Mouse (Mus musculus) left cerebral cortex, adult 11 months (tissue): Measurements from ENCODE around the gene Zmiz1.
A peak's percentile ranks its signal among the peaks of the same experiment; 100 is the strongest.

ENCODE experiments used
- DNase-seq: peaks from one replicate; pipeline ENCODE4 v3.0.0; 2022; ENCODE audit warnings: low spot score

Gene Zmiz1

GRCm38 (mm10) chr14:25639120-25639758 is 180.3 kb downstream of the Zmiz1 start:
- DNase-seq: no peak

- no peak for DNase-seq
These were observed 181.0 kb downstream of the Zmiz1 start for GRCm38 (mm10) chr14:25639979-25640378.

GRCm38 (mm10) chr14:25640421-25641056 is 181.6 kb downstream of the Zmiz1 start:
- DNase-seq: no peak

GRCm38 (mm10) chr14:25641067-25641466 is 182.1 kb downstream of the Zmiz1 start:
- no peak for DNase-seq

GRCm38 (mm10) chr14:25645717-25646116 is 186.7 kb downstream of the Zmiz1 start:
- DNase-seq: no peak

GRCm38 (mm10) chr14:25646161-25646621 is 187.2 kb downstream of the Zmiz1 start:
- DNase-seq: no peak

GRCm38 (mm10) chr14:25651131-25651530 is 192.1 kb downstream of the Zmiz1 start:
- no peak for DNase-seq

- DNase-seq: no peak
These were observed 192.9 kb downstream of the Zmiz1 start for GRCm38 (mm10) chr14:25651905-25652304.

GRCm38 (mm10) chr14:25654401-25655197 is 195.6 kb downstream of the Zmiz1 start:
- peak; percentile 56 for DNase-seq

GRCm38 (mm10) chr14:25660661-25661060 is 201.7 kb downstream of the Zmiz1 start:
- no peak for DNase-seq

GRCm38 (mm10) chr14:25661185-25661920 is 202.4 kb downstream of the Zmiz1 start:
- DNase-seq: no peak

GRCm38 (mm10) chr14:25663649-25664309 is 204.8 kb downstream of the Zmiz1 start:
- DNase-seq: no peak

- DNase-seq: no peak
These were observed 205.3 kb downstream of the Zmiz1 start for GRCm38 (mm10) chr14:25664310-25664695.

GRCm38 (mm10) chr14:25665314-25665970 is 206.5 kb downstream of the Zmiz1 start:
- DNase-seq: no peak

- DNase-seq: no peak
These were observed 207.8 kb downstream of the Zmiz1 start for GRCm38 (mm10) chr14:25666668-25667376.

- DNase-seq: no peak
These were observed 208.6 kb downstream of the Zmiz1 start for GRCm38 (mm10) chr14:25667587-25667986.

- no peak for DNase-seq
These were observed 220.6 kb downstream of the Zmiz1 start for GRCm38 (mm10) chr14:25679625-25680024.

- no peak for DNase-seq
These were observed 223.0 kb downstream of the Zmiz1 start for GRCm38 (mm10) chr14:25682020-25682419.

GRCm38 (mm10) chr14:25686216-25686945 is 227.4 kb downstream of the Zmiz1 start:
- DNase-seq: no peak
